Mouse (Mus musculus): ENCODE results near the gene Psen1. TPM values are rescaled to one million over a fixed set of nuclear protein-coding genes. Genes with fewer than 3 reads are reported as not detected.
A peak's percentile ranks its signal among the peaks of the same experiment; 100 is the strongest.

Psen1 gene
- 72.7 and 74.9 TPM in 2 replicates for polyA plus RNA-seq (2015; fragmentation: Nextera tagmentation; extraction: Ambion mirVana)

DNA sequence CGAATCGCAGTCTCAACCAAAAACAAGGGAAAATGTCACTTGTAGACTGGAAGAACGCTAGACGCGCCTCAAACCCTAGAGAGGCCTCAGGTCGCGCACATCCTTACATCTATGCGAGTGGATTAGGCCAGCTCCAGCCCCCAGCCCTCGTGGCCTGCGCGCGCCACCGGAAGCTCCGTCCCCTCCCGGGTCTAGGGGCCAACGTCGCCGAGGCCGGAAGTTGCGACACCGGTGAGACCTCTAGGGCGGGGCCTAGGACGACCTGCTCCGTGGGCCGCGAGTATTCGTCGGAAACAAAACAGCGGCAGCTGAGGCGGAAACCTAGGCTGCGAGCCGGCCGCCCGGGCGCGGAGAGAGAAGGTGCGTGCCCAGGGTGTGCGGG lies at the start of gene Psen1:
TSS of gene Psen1 (plus strand) at position 219 of the 382 bp plus-strand sequence.
- H3K4me3 ChIP-seq (ENCODE audit: low read depth, low read length) = peak within 1 kb of the TSS; percentile 97
- H3K4me1 ChIP-seq (ENCODE audit: control insufficient read depth, insufficient read depth, low read length) = peaks cover 18% of the 10 kb centered on the region
- H3K36me3 ChIP-seq (ENCODE audit: control insufficient read depth, insufficient read depth, low read length) = peaks cover 2% of the 10 kb centered on the region; the same call in 1 of the 2 replicates
- WGBS = 0% methylated on average over 31 of the region's 38 CpGs
- H3K27me3 ChIP-seq (ENCODE audit: control insufficient read depth, insufficient read depth, low read depth, low read length) = no peaks in the 10 kb centered on the region
- peak within 1 kb of the TSS; percentile 94 for H3K27ac ChIP-seq (ENCODE audit: low read length)
- no peaks in the 10 kb centered on the region for H3K9me3 ChIP-seq (replicated peaks; ENCODE audit: control insufficient read depth, low read length, poor library complexity, severe bottlenecking)
- H3K9ac ChIP-seq (ENCODE audit: low read depth, low read length) = peak within 1 kb of the TSS; percentile 91
- ATAC-seq = peak; percentile 100
- peak within 1 kb of the TSS; percentile 80 for H3K4me2 ChIP-seq (ENCODE audit: low read length)

DNA sequence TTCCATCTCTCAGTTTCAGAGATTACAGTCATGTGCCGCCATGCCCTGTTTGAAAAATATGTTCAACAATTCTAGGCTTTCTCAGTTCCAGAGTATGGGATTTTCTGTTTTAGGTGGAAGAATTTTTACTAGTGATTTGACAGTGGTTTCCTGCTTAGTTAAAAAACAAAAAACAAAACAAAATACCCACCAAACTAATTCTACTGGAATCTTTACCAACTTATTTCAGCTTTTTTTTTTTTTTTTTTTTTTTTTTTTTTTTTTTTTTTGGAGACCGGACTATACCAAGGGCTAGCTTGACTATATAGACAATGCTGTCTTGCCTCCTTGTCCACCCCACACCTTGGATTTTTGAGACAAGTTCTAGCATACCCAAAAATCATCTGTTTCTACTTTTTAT lies 46.7 kb upstream of the Psen1 start:
- H3K4me2 ChIP-seq (ENCODE audit: low read length) = no peak overlapping the region
- peaks cover 19% of the 10 kb centered on the region for H3K36me3 ChIP-seq (ENCODE audit: control insufficient read depth, insufficient read depth, low read length)
- ATAC-seq = no peak
- 94% methylated on average over 2 of the region's 2 CpGs for WGBS
- H3K9me3 ChIP-seq (replicated peaks; ENCODE audit: control insufficient read depth, low read length, poor library complexity, severe bottlenecking) = no peaks in the 10 kb centered on the region
- H3K27me3 ChIP-seq (ENCODE audit: control insufficient read depth, insufficient read depth, low read depth, low read length) = no peaks in the 10 kb centered on the region
- no peak overlapping the region for H3K9ac ChIP-seq (ENCODE audit: low read depth, low read length)
- H3K4me1 ChIP-seq (ENCODE audit: control insufficient read depth, insufficient read depth, low read length) = no peaks in the 10 kb centered on the region
- no peak overlapping the region for H3K27ac ChIP-seq (ENCODE audit: low read length)
- no peak overlapping the region for H3K4me3 ChIP-seq (ENCODE audit: low read depth, low read length)

- ATAC-seq = no peak
- WGBS = 97% methylated on average over 1 of the region's 1 CpGs
- Histone ChIP-seq H3K27ac (ENCODE audit: low read length) (no peak overlapping the region), H3K4me3 (ENCODE audit: low read depth, low read length) (no peak overlapping the region), H3K36me3 (ENCODE audit: control insufficient read depth, insufficient read depth, low read length) (peaks cover 17% of the 10 kb centered on the region), H3K9ac (ENCODE audit: low read depth, low read length) (no peak overlapping the region), H3K4me1 (ENCODE audit: control insufficient read depth, insufficient read depth, low read length) (no peaks in the 10 kb centered on the region), H3K27me3 (ENCODE audit: control insufficient read depth, insufficient read depth, low read depth, low read length) (no peaks in the 10 kb centered on the region), H3K4me2 (ENCODE audit: low read length) (no peak overlapping the region), H3K9me3 (replicated peaks; ENCODE audit: control insufficient read depth, low read length, poor library complexity, severe bottlenecking) (no peaks in the 10 kb centered on the region)
Observed at GRCm38 (mm10) chr12:83643116-83643515, 44.8 kb upstream of the Psen1 start.

DNA sequence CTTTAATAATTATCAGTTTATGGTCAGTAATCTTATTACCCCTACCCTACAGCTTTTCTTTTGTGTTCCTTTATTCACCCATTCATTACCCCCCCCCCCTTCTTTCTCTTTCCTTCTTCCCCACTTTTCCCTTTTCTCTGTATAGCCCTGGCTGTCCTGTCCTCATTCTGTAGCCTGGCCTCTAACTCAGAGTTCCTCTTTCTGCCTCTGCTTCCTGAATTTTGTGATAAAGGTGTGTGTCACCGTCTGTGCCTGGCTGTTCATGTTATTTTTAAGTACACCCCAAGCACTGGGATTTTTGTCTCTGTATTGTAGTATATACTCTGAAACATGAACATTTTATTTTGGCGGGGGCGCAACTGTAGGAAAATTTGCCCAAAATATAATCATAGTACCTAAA lies 37.6 kb upstream of the Psen1 start:
- H3K9me3 ChIP-seq (replicated peaks; ENCODE audit: control insufficient read depth, low read length, poor library complexity, severe bottlenecking) = no peaks in the 10 kb centered on the region
- no peak for ATAC-seq
- no peaks in the 10 kb centered on the region for H3K4me1 ChIP-seq (ENCODE audit: control insufficient read depth, insufficient read depth, low read length)
- no peaks in the 10 kb centered on the region for H3K27me3 ChIP-seq (ENCODE audit: control insufficient read depth, insufficient read depth, low read depth, low read length)
- WGBS = 94% methylated on average over 3 of the region's 3 CpGs
- no peak overlapping the region for H3K9ac ChIP-seq (ENCODE audit: low read depth, low read length)
- H3K36me3 ChIP-seq (ENCODE audit: control insufficient read depth, insufficient read depth, low read length) = peaks cover 26% of the 10 kb centered on the region
- no peak overlapping the region for H3K27ac ChIP-seq (ENCODE audit: low read length)
- no peak overlapping the region for H3K4me3 ChIP-seq (ENCODE audit: low read depth, low read length)
- no peak overlapping the region for H3K4me2 ChIP-seq (ENCODE audit: low read length)

- Histone ChIP-seq H3K27ac (ENCODE audit: low read length) (no peak overlapping the region), H3K4me3 (ENCODE audit: low read depth, low read length) (no peak overlapping the region), H3K9ac (ENCODE audit: low read depth, low read length) (no peak overlapping the region), H3K9me3 (replicated peaks; ENCODE audit: control insufficient read depth, low read length, poor library complexity, severe bottlenecking) (no peaks in the 10 kb centered on the region), H3K4me2 (ENCODE audit: low read length) (no peak overlapping the region), H3K4me1 (ENCODE audit: control insufficient read depth, insufficient read depth, low read length) (no peaks in the 10 kb centered on the region), H3K27me3 (ENCODE audit: control insufficient read depth, insufficient read depth, low read depth, low read length) (no peaks in the 10 kb centered on the region), H3K36me3 (ENCODE audit: control insufficient read depth, insufficient read depth, low read length) (peaks cover 25% of the 10 kb centered on the region)
- no peak for ATAC-seq
Observed at GRCm38 (mm10) chr12:83651414-83651813, 36.5 kb upstream of the Psen1 start.

DNA sequence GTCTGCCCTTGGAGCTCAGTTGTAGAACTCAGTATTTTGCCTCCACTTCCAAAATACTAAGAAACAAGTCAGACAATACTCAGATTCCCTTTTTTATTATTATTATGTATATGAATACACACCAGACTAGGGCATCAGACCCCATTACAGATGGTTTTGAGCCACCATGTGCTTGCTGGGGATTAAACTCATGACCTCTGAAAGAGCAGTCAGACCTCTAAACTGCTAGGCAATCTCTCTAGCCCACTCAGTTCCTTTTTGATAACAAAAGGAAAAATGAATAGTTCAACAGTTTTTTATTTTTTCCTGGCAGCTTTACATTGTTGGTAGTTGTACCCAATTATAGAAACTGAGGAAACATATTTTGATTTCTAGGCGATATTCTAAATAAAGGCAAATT lies 2.5 kb upstream of the Psen1 start:
- Histone ChIP-seq H3K27me3 (ENCODE audit: control insufficient read depth, insufficient read depth, low read depth, low read length) (no peaks in the 10 kb centered on the region), H3K27ac (ENCODE audit: low read length) (no peak overlapping the region), H3K4me3 (ENCODE audit: low read depth, low read length) (no peak overlapping the region), H3K9me3 (replicated peaks; ENCODE audit: control insufficient read depth, low read length, poor library complexity, severe bottlenecking) (no peaks in the 10 kb centered on the region), H3K36me3 (ENCODE audit: control insufficient read depth, insufficient read depth, low read length) (peaks cover 5% of the 10 kb centered on the region), H3K4me1 (ENCODE audit: control insufficient read depth, insufficient read depth, low read length) (peaks cover 16% of the 10 kb centered on the region), H3K4me2 (ENCODE audit: low read length) (no peak overlapping the region), H3K9ac (ENCODE audit: low read depth, low read length) (no peak overlapping the region)
- ATAC-seq = no peak
- 93% methylated on average over 1 of the region's 1 CpGs for WGBS

DNA sequence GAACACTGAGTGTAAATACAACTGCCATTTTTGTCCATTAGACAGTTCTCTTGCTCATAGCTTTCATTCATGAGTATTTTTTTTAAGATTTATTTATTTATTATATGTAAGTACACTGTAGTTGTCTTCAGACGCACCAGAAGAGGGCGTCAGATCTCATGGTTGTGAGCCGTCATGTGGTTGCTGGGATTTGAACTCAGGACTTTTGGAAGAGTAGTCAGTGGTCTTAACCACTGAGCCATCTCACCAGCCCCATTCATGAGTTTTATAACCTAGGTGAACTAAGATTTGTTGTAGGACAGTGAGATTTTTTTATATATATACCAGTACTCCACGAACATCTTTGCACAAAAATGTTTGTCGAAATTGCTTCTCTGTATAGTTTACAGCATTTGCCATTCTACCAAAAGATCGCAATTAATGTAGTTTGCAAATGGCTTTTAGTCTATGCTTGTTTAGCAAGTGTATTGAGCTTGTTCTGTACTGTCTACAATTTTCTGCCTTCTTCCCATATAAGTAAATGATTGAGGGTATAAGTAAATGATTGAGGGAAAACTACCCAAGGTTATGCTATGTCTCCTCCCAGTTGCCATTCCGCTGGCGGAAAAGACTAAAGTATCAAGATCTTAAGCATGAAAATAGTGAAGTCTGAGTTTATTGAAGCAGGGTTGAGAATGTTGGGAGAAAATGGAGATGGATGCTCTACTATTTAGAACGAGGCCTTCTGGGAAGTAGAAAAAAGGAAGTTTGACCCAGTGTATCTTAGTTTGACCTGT lies 1.2 kb upstream of the Psen1 start:
- Histone ChIP-seq H3K9me3 (replicated peaks; ENCODE audit: control insufficient read depth, low read length, poor library complexity, severe bottlenecking) (no peaks in the 10 kb centered on the region), H3K4me1 (ENCODE audit: control insufficient read depth, insufficient read depth, low read length) (peaks cover 18% of the 10 kb centered on the region), H3K27ac (ENCODE audit: low read length) (peak overlapping the region; percentile 94; the same call in 1 of the 2 replicates), H3K4me3 (ENCODE audit: low read depth, low read length) (no peak overlapping the region), H3K36me3 (ENCODE audit: control insufficient read depth, insufficient read depth, low read length) (peaks cover 5% of the 10 kb centered on the region), H3K4me2 (ENCODE audit: low read length) (no peak overlapping the region), H3K27me3 (ENCODE audit: control insufficient read depth, insufficient read depth, low read depth, low read length) (no peaks in the 10 kb centered on the region), H3K9ac (ENCODE audit: low read depth, low read length) (no peak overlapping the region)
- 91% methylated on average over 9 of the region's 9 CpGs for WGBS
- no peak for ATAC-seq

DNA sequence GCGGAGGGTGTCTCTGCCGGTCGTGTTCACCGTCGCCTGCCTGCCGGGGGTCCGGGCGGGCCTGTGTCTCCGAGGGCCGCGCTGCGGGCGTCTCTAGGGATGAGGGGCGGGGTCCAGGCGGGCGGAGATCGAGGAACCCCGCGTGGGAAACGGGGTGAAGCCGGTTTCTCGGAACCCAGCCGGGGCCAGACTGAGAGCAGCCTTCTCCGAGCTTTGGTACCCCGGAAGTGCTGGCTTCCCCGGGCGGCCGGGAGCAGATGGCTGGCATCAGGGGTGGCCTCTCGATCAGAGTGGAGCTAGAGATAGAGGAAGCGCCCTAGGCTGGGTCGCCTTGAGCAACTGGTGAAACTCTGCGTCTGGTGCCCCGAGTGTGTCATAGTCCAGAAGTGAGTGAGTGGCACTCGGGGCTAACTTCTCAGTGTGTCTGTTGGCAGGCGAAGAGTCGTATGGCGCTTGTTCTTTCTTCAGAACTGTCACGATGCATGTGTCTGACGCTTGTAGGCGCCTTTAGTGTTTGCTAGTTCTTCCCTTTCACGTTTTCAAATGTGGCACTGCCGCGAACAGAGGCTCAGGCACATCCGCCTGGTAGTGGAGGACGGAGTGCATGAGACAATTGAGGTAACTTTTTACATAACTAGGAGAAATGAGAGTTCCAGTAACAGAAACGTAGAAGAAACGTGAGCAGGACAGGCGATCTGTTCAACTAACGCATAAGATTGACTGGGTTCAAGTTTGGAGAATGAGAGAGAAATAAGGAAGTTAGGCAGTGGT lies 549 bp downstream of the Psen1 start:
- WGBS = under 1% methylated on average over 49 of the region's 49 CpGs
- peak overlapping the region; percentile 80 for H3K4me2 ChIP-seq (ENCODE audit: low read length)
- ATAC-seq = peak; percentile 86
- H3K9me3 ChIP-seq (replicated peaks; ENCODE audit: control insufficient read depth, low read length, poor library complexity, severe bottlenecking) = no peaks in the 10 kb centered on the region
- peaks cover 18% of the 10 kb centered on the region for H3K4me1 ChIP-seq (ENCODE audit: control insufficient read depth, insufficient read depth, low read length)
- H3K27me3 ChIP-seq (ENCODE audit: control insufficient read depth, insufficient read depth, low read depth, low read length) = no peaks in the 10 kb centered on the region
- peak overlapping the region; percentile 97 for H3K4me3 ChIP-seq (ENCODE audit: low read depth, low read length)
- peak overlapping the region; percentile 94 for H3K27ac ChIP-seq (ENCODE audit: low read length)
- peak overlapping the region; percentile 91 for H3K9ac ChIP-seq (ENCODE audit: low read depth, low read length)
- H3K36me3 ChIP-seq (ENCODE audit: control insufficient read depth, insufficient read depth, low read length) = peaks cover 2% of the 10 kb centered on the region; the same call in 1 of the 2 replicates

DNA sequence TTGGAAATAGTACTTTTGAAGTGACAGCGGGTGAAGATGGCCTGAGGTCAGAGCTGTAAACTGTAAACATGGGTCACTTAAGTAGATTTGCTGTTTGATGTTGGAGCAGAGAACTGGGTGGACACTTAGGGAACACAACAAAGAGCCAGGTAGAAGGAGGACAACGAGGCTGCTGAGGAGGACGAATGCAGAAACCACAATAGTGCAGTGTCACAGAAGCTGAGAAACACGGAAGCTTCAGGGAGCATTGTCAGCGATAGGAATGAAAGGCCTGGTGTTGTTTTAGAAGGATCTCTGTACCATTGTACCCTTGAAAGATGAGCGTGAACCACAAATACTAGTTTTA lies 1.1 kb downstream of the Psen1 start:
- ATAC-seq = no peak
- peak overlapping the region; percentile 91 for H3K9ac ChIP-seq (ENCODE audit: low read depth, low read length)
- peaks cover 18% of the 10 kb centered on the region for H3K4me1 ChIP-seq (ENCODE audit: control insufficient read depth, insufficient read depth, low read length)

More for the DNA sequence above, 1.1 kb downstream of the Psen1 start:
- H3K27me3 ChIP-seq (ENCODE audit: control insufficient read depth, insufficient read depth, low read depth, low read length) = no peaks in the 10 kb centered on the region
- H3K9me3 ChIP-seq (replicated peaks; ENCODE audit: control insufficient read depth, low read length, poor library complexity, severe bottlenecking) = no peaks in the 10 kb centered on the region
- WGBS = 32% methylated on average over 6 of the region's 6 CpGs
- H3K36me3 ChIP-seq (ENCODE audit: control insufficient read depth, insufficient read depth, low read length) = peaks cover 2% of the 10 kb centered on the region; the same call in 1 of the 2 replicates
- peak overlapping the region; percentile 80 for H3K4me2 ChIP-seq (ENCODE audit: low read length)
- peak overlapping the region; percentile 97 for H3K4me3 ChIP-seq (ENCODE audit: low read depth, low read length)
- peak overlapping the region; percentile 94 for H3K27ac ChIP-seq (ENCODE audit: low read length)

All from midbrain, embryonic 16.5 days (tissue).